Mouse (Mus musculus): ENCODE data around the gene Ccdc3. TPM values are rescaled to one million over a fixed set of nuclear protein-coding genes. Genes with fewer than 3 reads are reported as not detected.
"Not testable (repeated sequence)": the region's sequence is repeated elsewhere in the genome, so short reads cannot be mapped to it uniquely, and the experiment has no call there.

The Ccdc3 gene
- polyA plus RNA-seq, 1 experiment from 2014 or later, result 3.9 TPM

DNA sequence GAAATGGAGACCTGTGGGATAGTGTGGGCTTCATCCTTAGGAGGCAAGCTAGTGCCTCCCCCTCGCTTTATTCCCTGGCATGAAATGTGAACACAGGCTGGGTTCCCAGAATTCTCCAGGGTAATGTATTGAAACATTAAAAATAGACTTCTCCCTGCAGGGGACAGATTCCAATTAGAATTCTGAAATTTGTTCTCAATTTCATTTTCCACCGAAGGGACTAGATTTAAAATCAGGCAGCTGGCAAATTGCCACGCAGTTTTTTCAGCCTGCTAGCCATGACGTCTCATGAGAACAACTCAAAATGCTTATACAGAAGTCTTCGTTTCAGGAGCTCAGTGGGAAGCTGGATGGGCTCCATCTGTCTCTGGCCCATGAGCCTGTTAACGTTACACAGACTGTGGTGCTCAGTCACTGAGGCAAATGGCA lies 103.9 kb downstream of the Ccdc3 start:
- Histone ChIP-seq H3K4me3 (ENCODE audit: low read depth, low read length) (no peak overlapping the region), H3K9ac (ENCODE audit: low read length) (no peak overlapping the region), H3K4me1 (replicated peaks; ENCODE audit: control insufficient read depth, insufficient read depth, low read length) (no peaks in the 10 kb centered on the region), H3K4me2 (ENCODE audit: low read depth, low read length, severe bottlenecking) (no peak overlapping the region), H3K36me3 (ENCODE audit: control insufficient read depth, insufficient read depth, low read length) (no peaks in the 10 kb centered on the region), H3K9me3 (ENCODE audit: control insufficient read depth, low read length) (no peaks in the 10 kb centered on the region), H3K27ac (ENCODE audit: low read depth, low read length) (no peak overlapping the region), H3K27me3 (ENCODE audit: control insufficient read depth, insufficient read depth, low read length) (no peaks in the 10 kb centered on the region)
- DNase-seq (ENCODE audit: low spot score), result no peak
- WGBS, result 75% methylated on average over 6 of the region's 6 CpGs
- no peak for ATAC-seq (replicated peaks; ENCODE audit: low FRiP score)

DNA sequence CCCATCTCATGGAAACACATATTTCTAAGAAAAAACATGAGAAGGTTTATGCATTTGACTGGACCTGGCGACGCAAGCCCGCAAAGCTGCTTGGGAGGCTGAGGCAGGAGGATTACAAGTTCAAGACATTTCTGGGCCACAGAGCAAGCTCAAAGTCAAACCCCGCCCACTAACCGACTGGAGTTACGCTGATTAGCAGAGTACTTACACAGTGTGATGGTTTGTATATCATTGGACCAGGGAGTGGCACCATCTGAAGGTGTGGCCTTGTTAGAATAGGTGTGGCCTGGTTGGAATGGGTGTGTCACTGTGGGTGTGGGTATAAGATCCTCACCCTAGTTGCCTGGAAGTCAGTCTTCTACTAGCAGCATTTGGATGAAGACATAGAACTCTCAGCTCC lies 111.6 kb downstream of the Ccdc3 start:
- not testable (repeated sequence) for H3K4me3 ChIP-seq (ENCODE audit: low read depth, low read length); H3K9ac ChIP-seq (ENCODE audit: low read length); ATAC-seq (replicated peaks; ENCODE audit: low FRiP score); DNase-seq (ENCODE audit: low spot score); H3K4me2 ChIP-seq (ENCODE audit: low read depth, low read length, severe bottlenecking); H3K27ac ChIP-seq (ENCODE audit: low read depth, low read length); H3K36me3 ChIP-seq (ENCODE audit: control insufficient read depth, insufficient read depth, low read length); H3K9me3 ChIP-seq (ENCODE audit: control insufficient read depth, low read length); H3K4me1 ChIP-seq (replicated peaks; ENCODE audit: control insufficient read depth, insufficient read depth, low read length); H3K27me3 ChIP-seq (ENCODE audit: control insufficient read depth, insufficient read depth, low read length)
- WGBS, result 92% methylated on average over 6 of the region's 6 CpGs

DNA sequence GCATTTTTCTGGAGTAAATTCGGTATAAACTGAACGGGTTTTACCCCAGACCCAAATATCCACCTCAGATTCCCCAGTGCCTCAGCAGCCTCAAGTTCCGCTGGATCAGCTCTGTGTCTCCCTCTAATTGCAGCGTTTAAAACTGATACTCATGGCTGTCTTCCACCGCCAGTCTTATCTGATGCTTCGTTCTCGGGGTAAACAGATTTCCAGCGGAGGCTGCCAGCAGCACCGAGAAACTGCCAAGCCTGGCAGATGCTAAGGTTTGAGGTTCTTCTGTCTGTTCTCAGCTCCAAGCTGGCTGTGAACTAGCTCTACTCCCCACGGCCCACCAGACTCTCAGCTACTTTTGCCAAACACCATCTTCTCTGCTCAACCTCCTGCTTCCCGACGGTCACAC lies 112.4 kb downstream of the Ccdc3 start:
- ATAC-seq (replicated peaks; ENCODE audit: low FRiP score) (no peak), DNase-seq (ENCODE audit: low spot score) (no peak)
- WGBS, result 83% methylated on average over 12 of the region's 12 CpGs
- no peak overlapping the region for H3K9ac ChIP-seq (ENCODE audit: low read length)
- H3K36me3 ChIP-seq (ENCODE audit: control insufficient read depth, insufficient read depth, low read length), result no peaks in the 10 kb centered on the region
- H3K4me3 ChIP-seq (ENCODE audit: low read depth, low read length), result no peak overlapping the region
- no peaks in the 10 kb centered on the region for H3K9me3 ChIP-seq (ENCODE audit: control insufficient read depth, low read length)
- no peaks in the 10 kb centered on the region for H3K27me3 ChIP-seq (ENCODE audit: control insufficient read depth, insufficient read depth, low read length)
- no peak overlapping the region for H3K27ac ChIP-seq (ENCODE audit: low read depth, low read length)
- no peaks in the 10 kb centered on the region for H3K4me1 ChIP-seq (replicated peaks; ENCODE audit: control insufficient read depth, insufficient read depth, low read length)
- H3K4me2 ChIP-seq (ENCODE audit: low read depth, low read length, severe bottlenecking), result no peak overlapping the region

DNA sequence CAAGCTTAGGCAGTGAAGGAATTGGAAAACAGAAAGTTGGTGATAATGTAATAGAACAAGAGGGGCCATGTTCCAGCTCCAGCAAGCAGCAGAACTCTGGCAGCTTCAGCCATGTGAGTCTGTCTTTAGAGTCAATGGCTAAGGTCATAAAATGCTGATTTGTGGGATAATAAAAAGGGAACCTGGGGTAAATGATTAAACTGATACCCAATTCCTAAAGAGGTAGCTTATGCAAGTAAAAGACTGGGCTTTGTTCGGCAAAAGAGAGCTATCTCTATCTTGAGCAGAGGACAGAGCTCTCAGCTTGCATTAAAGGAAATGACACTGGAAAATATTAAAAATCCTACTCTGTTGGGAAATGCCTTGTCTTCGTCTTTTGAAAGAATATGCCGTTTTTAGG lies 120.7 kb downstream of the Ccdc3 start:
- Histone ChIP-seq H3K27me3 (ENCODE audit: control insufficient read depth, insufficient read depth, low read length) (no peaks in the 10 kb centered on the region), H3K9me3 (ENCODE audit: control insufficient read depth, low read length) (no peaks in the 10 kb centered on the region), H3K27ac (ENCODE audit: low read depth, low read length) (no peak overlapping the region), H3K4me1 (replicated peaks; ENCODE audit: control insufficient read depth, insufficient read depth, low read length) (no peaks in the 10 kb centered on the region), H3K36me3 (ENCODE audit: control insufficient read depth, insufficient read depth, low read length) (no peaks in the 10 kb centered on the region), H3K9ac (ENCODE audit: low read length) (no peak overlapping the region), H3K4me2 (ENCODE audit: low read depth, low read length, severe bottlenecking) (no peak overlapping the region), H3K4me3 (ENCODE audit: low read depth, low read length) (no peak overlapping the region)
- 86% methylated on average over 3 of the region's 3 CpGs for WGBS
- ATAC-seq (replicated peaks; ENCODE audit: low FRiP score), result no peak
- no peak for DNase-seq (ENCODE audit: low spot score)

DNA sequence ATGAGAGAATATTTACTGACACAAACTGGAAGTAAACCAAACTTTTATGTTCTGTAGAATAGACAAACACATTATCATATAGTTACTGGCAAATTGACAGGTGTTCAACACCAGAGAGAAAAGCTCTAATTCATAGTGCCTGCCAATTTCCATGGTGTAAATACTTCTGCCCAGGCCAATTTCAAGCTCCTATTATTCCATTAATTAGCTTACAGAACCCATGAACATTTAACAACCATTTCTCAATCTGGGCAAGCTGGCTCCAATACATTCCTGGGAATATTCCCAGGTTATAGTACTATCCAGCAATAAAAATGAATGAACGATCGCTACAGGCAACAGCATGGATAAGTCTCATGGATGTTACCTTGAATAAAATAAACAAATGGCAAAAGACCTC lies 124.7 kb downstream of the Ccdc3 start:
- no peaks in the 10 kb centered on the region for H3K9me3 ChIP-seq (ENCODE audit: control insufficient read depth, low read length)
- H3K4me1 ChIP-seq (replicated peaks; ENCODE audit: control insufficient read depth, insufficient read depth, low read length), result no peaks in the 10 kb centered on the region
- H3K27ac ChIP-seq (ENCODE audit: low read depth, low read length), result no peak overlapping the region
- 93% methylated on average over 2 of the region's 2 CpGs for WGBS
- H3K4me2 ChIP-seq (ENCODE audit: low read depth, low read length, severe bottlenecking), result no peak overlapping the region
- no peak overlapping the region for H3K9ac ChIP-seq (ENCODE audit: low read length)
- no peak overlapping the region for H3K4me3 ChIP-seq (ENCODE audit: low read depth, low read length)
- no peaks in the 10 kb centered on the region for H3K36me3 ChIP-seq (ENCODE audit: control insufficient read depth, insufficient read depth, low read length)
- no peaks in the 10 kb centered on the region for H3K27me3 ChIP-seq (ENCODE audit: control insufficient read depth, insufficient read depth, low read length)
- no peak for ATAC-seq (replicated peaks; ENCODE audit: low FRiP score)
- DNase-seq (ENCODE audit: low spot score), result no peak

DNA sequence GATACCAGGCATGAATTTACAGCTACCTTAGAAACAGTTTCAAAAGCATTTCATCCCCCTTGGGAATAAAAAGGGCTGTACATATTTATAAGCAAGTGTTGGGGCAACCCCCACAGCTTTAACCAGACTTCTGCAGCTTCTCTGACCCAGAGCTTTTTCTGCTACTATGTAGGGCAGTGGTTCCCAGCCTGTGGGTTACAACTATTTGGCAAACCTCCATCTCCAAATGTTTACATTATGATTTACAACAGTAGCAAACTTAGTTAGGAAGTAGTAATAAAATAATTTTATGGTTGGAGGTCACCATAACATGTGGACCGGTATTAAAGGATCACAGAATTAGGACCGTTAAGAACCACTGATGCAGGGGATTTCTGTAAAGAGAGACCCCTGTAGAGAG lies 130.4 kb downstream of the Ccdc3 start:
- H3K4me2 ChIP-seq (ENCODE audit: low read depth, low read length, severe bottlenecking), result no peak overlapping the region
- no peaks in the 10 kb centered on the region for H3K36me3 ChIP-seq (ENCODE audit: control insufficient read depth, insufficient read depth, low read length)
- no peak overlapping the region for H3K27ac ChIP-seq (ENCODE audit: low read depth, low read length)
- no peaks in the 10 kb centered on the region for H3K4me1 ChIP-seq (replicated peaks; ENCODE audit: control insufficient read depth, insufficient read depth, low read length)
- DNase-seq (ENCODE audit: low spot score) (no peak), ATAC-seq (replicated peaks; ENCODE audit: low FRiP score) (no peak)
- H3K9ac ChIP-seq (ENCODE audit: low read length), result no peak overlapping the region
- WGBS, result 79% methylated on average over 2 of the region's 2 CpGs
- no peak overlapping the region for H3K4me3 ChIP-seq (ENCODE audit: low read depth, low read length)
- H3K9me3 ChIP-seq (ENCODE audit: control insufficient read depth, low read length), result no peaks in the 10 kb centered on the region
- no peaks in the 10 kb centered on the region for H3K27me3 ChIP-seq (ENCODE audit: control insufficient read depth, insufficient read depth, low read length)

Other genes starting within 250 kb of the Ccdc3 start
- gene Phyh, start 218.8 kb upstream of the Ccdc3 start, polyA plus RNA-seq (2014; fragmentation: Nextera tagmentation; extraction: Ambion mirVana), result 44.7 and 48.9 TPM in 2 replicates
- gene Ucma, start 161.7 kb upstream of the Ccdc3 start, polyA plus RNA-seq (2014; fragmentation: Nextera tagmentation; extraction: Ambion mirVana), result 0.48 and 0.61 TPM in 2 replicates
- gene Mcm10, start 125.0 kb upstream of the Ccdc3 start, polyA plus RNA-seq (2014; fragmentation: Nextera tagmentation; extraction: Ambion mirVana), result 66.0 and 67.5 TPM in 2 replicates
- gene Optn, start 73.7 kb upstream of the Ccdc3 start, polyA plus RNA-seq (2014; fragmentation: Nextera tagmentation; extraction: Ambion mirVana), result 3.0 and 3.6 TPM in 2 replicates

All from forebrain, embryonic 11.5 days (tissue).